Mouse (Mus musculus) midbrain, postnatal 0 days (tissue): Measurements from ENCODE around the gene Nt5dc1. TPM values are rescaled to one million over a fixed set of nuclear protein-coding genes. Genes with fewer than 3 reads are reported as not detected.
A peak's percentile ranks its signal among the peaks of the same experiment; 100 is the strongest.

Source experiments
- ATAC-seq: fragments of 200-750 bp; cut with Nextera tagmentation; 2 replicates; pipeline ENCODE4 v1.8.0; 2017; ENCODE audit warnings: moderate number of reproducible peaks, mild to moderate bottlenecking, moderate TSS enrichment, moderate library complexity; ENCODE audit not compliant: low FRiP score
- DNase-seq: peaks from one replicate; pipeline ENCODE4 v3.0.0-alpha.2; 2015; ENCODE audit warnings: low spot score
- H3K27ac ChIP-seq: fragments of 300-500 bp; sonication (generic); 2 replicates; pipeline ENCODE4 v1.5.1; 2014; ENCODE audit warnings: low read depth, mild to moderate bottlenecking, low read length, mixed read lengths
- H3K27me3 ChIP-seq: fragments of 300-500 bp; sonication (generic); 2 replicates; pipeline ENCODE4 v1.6.1; 2014; ENCODE audit warnings: low read length, control low read depth, mixed read lengths; ENCODE audit not compliant: insufficient read depth
- H3K36me3 ChIP-seq: fragments of 300-500 bp; sonication (generic); 2 replicates; pipeline ENCODE4 v1.6.1; 2014; ENCODE audit warnings: low read length, control low read depth, mixed read lengths; ENCODE audit not compliant: insufficient read depth
- H3K4me1 ChIP-seq: fragments of 300-500 bp; sonication (generic); 2 replicates; pipeline ENCODE4 v1.6.1; 2014; ENCODE audit warnings: mild to moderate bottlenecking, control low read depth, antibody characterized with exemption, low read length, mixed read lengths; ENCODE audit not compliant: insufficient read depth
- H3K4me2 ChIP-seq: fragments of 300-500 bp; sonication (generic); 2 replicates; pipeline ENCODE4 v1.6.1; 2014; ENCODE audit warnings: low read depth, mild to moderate bottlenecking, low read length, mixed read lengths; ENCODE audit not compliant: poor library complexity, severe bottlenecking
- H3K4me3 ChIP-seq: fragments of 300-500 bp; sonication (generic); 2 replicates; pipeline ENCODE4 v1.5.1; 2014; ENCODE audit warnings: low read depth, mild to moderate bottlenecking, low read length, moderate library complexity
- H3K9ac ChIP-seq: fragments of 300-500 bp; sonication (generic); replicated peaks from 2 replicates; pipeline ENCODE4 v1.6.1; 2014; ENCODE audit warnings: mild to moderate bottlenecking, low read length, moderate library complexity, mixed read lengths; ENCODE audit not compliant: poor library complexity, severe bottlenecking
- H3K9me3 ChIP-seq: fragments of 300-500 bp; sonication (generic); 2 replicates; pipeline ENCODE4 v1.6.1; 2016; ENCODE audit warnings: low read length, control low read depth
- CTCF ChIP-seq: IDR thresholded peaks from 2 replicates; pipeline ENCODE4 v1.5.1; 2016; ENCODE audit warnings: antibody characterized with exemption, mild to moderate bottlenecking
- WGBS: fragments of 180-500 bp; shearing (Covaris S2); extraction: QIAGEN DNeasy Blood & Tissue Kit; methylation state at CpG from one replicate; pipeline ENCODE4 v1.1.7; 2014; 5-methylcytosine and 5-hydroxymethylcytosine counted together
- polyA plus RNA-seq: library from polyadenylated mRNA; unstranded; fragments of >200 nt; fragmentation: Nextera tagmentation; extraction: Ambion mirVana; gene quantifications from 2 replicates; pipeline ENCODE4 v1.2.1, GENCODE M21; 2015
- total RNA-seq: library from RNA; depleted of rRNA; stranded (reverse); fragments of >200 nt; gene quantifications from 2 replicates; pipeline ENCODE4 v1.2.3, GENCODE M21; 2014

The Nt5dc1 gene
- total and polyA plus RNA-seq, 2 experiments from 2014 or later = 0.93 to 2.6 TPM

GRCm38 (mm10) chr10:34327144-34327543 is 91.2 kb downstream of the Nt5dc1 start:
- H3K9ac ChIP-seq = no peak overlapping the region
- no peak for DNase-seq
- WGBS = 60% methylated on average over 5 of the region's 5 CpGs
- H3K4me2 ChIP-seq = no peak overlapping the region
- no peak overlapping the region for H3K27ac ChIP-seq
- H3K27me3 ChIP-seq = no peaks in the 10 kb centered on the region
- no peaks in the 10 kb centered on the region for H3K36me3 ChIP-seq
- ATAC-seq = no peak
- no peaks in the 10 kb centered on the region for H3K9me3 ChIP-seq
- no peak for TF ChIP-seq CTCF
- H3K4me3 ChIP-seq = no peak overlapping the region
- no peaks in the 10 kb centered on the region for H3K4me1 ChIP-seq

GRCm38 (mm10) chr10:34326701-34327100 is 91.7 kb downstream of the Nt5dc1 start:
- peak; percentile 92 for TF ChIP-seq CTCF
- no peaks in the 10 kb centered on the region for H3K9me3 ChIP-seq
- H3K9ac ChIP-seq = no peak overlapping the region
- no peaks in the 10 kb centered on the region for H3K36me3 ChIP-seq
- 18% methylated on average over 4 of the region's 4 CpGs for WGBS
- H3K4me3 ChIP-seq = no peak overlapping the region
- ATAC-seq (no peak), DNase-seq (peak; percentile 63)
- no peaks in the 10 kb centered on the region for H3K4me1 ChIP-seq
- H3K27ac ChIP-seq = no peak overlapping the region
- no peaks in the 10 kb centered on the region for H3K27me3 ChIP-seq
- H3K4me2 ChIP-seq = no peak overlapping the region

GRCm38 (mm10) chr10:34320809-34321208 is 97.5 kb downstream of the Nt5dc1 start:
- no peak for TF ChIP-seq CTCF
- no peaks in the 10 kb centered on the region for H3K9me3 ChIP-seq
- H3K27ac ChIP-seq = no peak overlapping the region
- DNase-seq (no peak), ATAC-seq (no peak)
- H3K4me1 ChIP-seq = peaks cover 6% of the 10 kb centered on the region; the same call in 1 of the 2 replicates
- H3K9ac ChIP-seq = no peak overlapping the region
- no peak overlapping the region for H3K4me3 ChIP-seq
- WGBS = 85% methylated on average over 2 of the region's 2 CpGs
- no peak overlapping the region for H3K4me2 ChIP-seq
- no peaks in the 10 kb centered on the region for H3K27me3 ChIP-seq
- no peaks in the 10 kb centered on the region for H3K36me3 ChIP-seq

GRCm38 (mm10) chr10:34317217-34317606 is 101.1 kb downstream of the Nt5dc1 start:
- WGBS = 10% methylated on average over 2 of the region's 2 CpGs
- ATAC-seq = peak; percentile 50; the same call in 1 of the 2 replicates
- no peak overlapping the region for H3K4me3 ChIP-seq

GRCm38 (mm10) chr10:34316571-34317216 is 101.7 kb downstream of the Nt5dc1 start:
- ATAC-seq (peak; percentile 97), DNase-seq (peak; percentile 92)
- H3K4me2 ChIP-seq = peak overlapping the region; percentile 45
- H3K4me3 ChIP-seq = peak overlapping the region; percentile 14; the same call in 1 of the 2 replicates
- TF ChIP-seq CTCF = no peak
- peak overlapping the region; percentile 82 for H3K27ac ChIP-seq
- H3K4me1 ChIP-seq = peaks cover 10% of the 10 kb centered on the region; the same call in 1 of the 2 replicates
- no peaks in the 10 kb centered on the region for H3K9me3 ChIP-seq
- no peaks in the 10 kb centered on the region for H3K36me3 ChIP-seq
- WGBS = 0% methylated on average over 3 of the region's 3 CpGs
- H3K9ac ChIP-seq = 0 out of 2 replicates have a peak overlapping the region, but pooled peaks have one; percentile 30
- no peaks in the 10 kb centered on the region for H3K27me3 ChIP-seq

More at GRCm38 (mm10) chr10:34317217-34317606, 101.1 kb downstream of the Nt5dc1 start:
- no peak for DNase-seq
- 0 out of 2 replicates have a peak overlapping the region, but pooled peaks have one; percentile 36 for H3K9ac ChIP-seq
- H3K27me3 ChIP-seq = no peaks in the 10 kb centered on the region
- H3K4me2 ChIP-seq = peak overlapping the region; percentile 45
- H3K4me1 ChIP-seq = peaks cover 10% of the 10 kb centered on the region; the same call in 1 of the 2 replicates
- no peaks in the 10 kb centered on the region for H3K36me3 ChIP-seq
- peak overlapping the region; percentile 82 for H3K27ac ChIP-seq
- TF ChIP-seq CTCF = no peak
- H3K9me3 ChIP-seq = no peaks in the 10 kb centered on the region

GRCm38 (mm10) chr10:34312536-34312935 is 105.8 kb downstream of the Nt5dc1 start:
- H3K9ac ChIP-seq = no peak overlapping the region
- 69% methylated on average over 3 of the region's 3 CpGs for WGBS
- no peaks in the 10 kb centered on the region for H3K9me3 ChIP-seq
- no peaks in the 10 kb centered on the region; the same call in 1 of the 2 replicates for H3K36me3 ChIP-seq
- 0 out of 2 replicates have a peak, but pooled peaks have one; percentile 10 for TF ChIP-seq CTCF
- H3K4me3 ChIP-seq = no peak overlapping the region
- H3K4me2 ChIP-seq = no peak overlapping the region
- peaks cover 10% of the 10 kb centered on the region; the same call in 1 of the 2 replicates for H3K4me1 ChIP-seq
- no peak overlapping the region for H3K27ac ChIP-seq
- no peak for DNase-seq
- no peak for ATAC-seq
- no peaks in the 10 kb centered on the region for H3K27me3 ChIP-seq
